Mouse (Mus musculus) E14TG2a.4 (cell line): ENCODE data around the gene Pfn1.

ENCODE experiments used
- H3K27me3 ChIP-seq: 2 replicates; pipeline ENCODE4 v1.6.1; 2014; ENCODE audit warnings: low read length, control low read depth; ENCODE audit not compliant: insufficient read depth
- H3K36me3 ChIP-seq: 2 replicates; pipeline ENCODE4 v1.6.1; 2014; ENCODE audit warnings: low read length, control low read depth; ENCODE audit not compliant: insufficient read depth
- H3K4me1 ChIP-seq: replicated peaks from 2 replicates; pipeline ENCODE4 v1.6.1; 2014; ENCODE audit warnings: low read depth, low read length, control low read depth
- H3K4me3 ChIP-seq: replicated peaks from 2 replicates; pipeline ENCODE4 v1.5.1; 2014; ENCODE audit warnings: mild to moderate bottlenecking, low read length
- H3K9me3 ChIP-seq: 2 replicates; pipeline ENCODE4 v1.6.1; 2014; ENCODE audit warnings: low read length, control low read depth
- CTCF ChIP-seq: conservative IDR thresholded peaks from 2 replicates; pipeline ENCODE4 v1.5.1; 2014; ENCODE audit warnings: low read length
- NANOG ChIP-seq: IDR thresholded peaks from 2 replicates; pipeline ENCODE4 v1.6.1; 2014; ENCODE audit warnings: borderline replicate concordance, low read length, mixed read lengths
- POU5F1 ChIP-seq: IDR thresholded peaks from 2 replicates; pipeline ENCODE4 v1.6.1; 2014; ENCODE audit warnings: low read length, borderline replicate concordance

Gene Pfn1

DNA sequence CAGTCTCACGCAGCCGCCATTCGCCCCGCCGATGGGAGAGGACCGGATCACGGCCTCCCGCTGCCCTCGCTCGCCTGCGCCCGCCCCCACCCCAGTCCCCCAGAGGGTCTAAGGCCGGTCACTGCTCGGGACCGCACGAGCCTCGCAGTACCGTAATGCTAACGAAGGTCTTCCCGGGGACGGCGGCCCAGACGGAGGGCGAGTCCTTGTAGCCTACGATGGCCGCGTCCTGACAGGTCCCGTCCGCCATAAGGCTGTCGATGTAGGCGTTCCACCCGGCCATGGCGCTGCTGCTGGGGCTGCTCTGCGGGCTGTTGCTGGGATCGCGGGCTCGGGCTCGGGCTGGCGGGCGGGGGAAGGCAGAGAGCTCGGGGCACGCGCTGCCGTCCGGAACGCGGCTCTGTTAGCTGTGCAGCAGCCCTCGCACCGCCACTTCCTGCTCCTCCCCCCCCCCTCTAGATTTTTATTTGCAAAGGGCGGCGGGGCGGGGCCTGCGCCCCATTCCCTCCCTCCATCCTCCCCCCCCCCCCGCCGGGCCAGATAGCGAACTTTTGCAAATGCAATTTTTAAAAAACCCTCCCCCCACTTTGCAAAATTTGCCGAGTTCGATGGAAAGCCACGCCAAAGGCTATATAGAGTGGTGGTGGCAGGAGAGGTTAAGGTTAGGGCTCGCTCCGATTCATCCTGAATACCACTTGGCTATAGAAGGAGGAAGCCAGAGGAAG, at the start of gene Pfn1:
TSS of gene Pfn1 (minus strand) at position 447 of the 725 bp plus-strand sequence.
- H3K27me3 ChIP-seq: peaks cover 5% of the 10 kb centered on the region; the same call in 1 of the 2 replicates
- H3K4me1 ChIP-seq: peaks cover 70% of the 10 kb centered on the region
- H3K9me3 ChIP-seq: peaks cover 44% of the 10 kb centered on the region
- peak within 1 kb of the TSS; percentile 99 for H3K4me3 ChIP-seq
- peaks cover 44% of the 10 kb centered on the region for H3K36me3 ChIP-seq
- TF ChIP-seq CTCF: no peak
- no peak for TF ChIP-seq NANOG
- TF ChIP-seq POU5F1: no peak

DNA sequence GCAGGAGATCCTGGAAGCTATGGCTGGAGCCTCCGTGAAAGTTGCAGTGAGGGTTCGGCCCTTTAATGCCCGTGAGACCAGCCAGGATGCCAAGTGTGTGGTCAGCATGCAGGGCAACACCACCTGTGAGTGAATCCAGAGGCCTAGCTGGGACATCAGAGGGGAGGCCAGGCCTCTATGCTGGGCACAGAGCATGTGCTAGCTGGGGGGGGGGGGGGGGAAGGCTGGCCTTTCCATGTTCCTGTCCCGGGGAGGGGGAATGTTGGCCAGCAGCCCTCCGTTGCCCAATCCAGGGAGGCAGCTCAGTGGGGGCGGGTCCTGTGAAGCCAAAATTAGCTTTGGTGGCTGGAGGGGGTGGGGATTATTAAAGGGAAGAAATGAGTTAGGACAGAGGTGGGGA, 48.3 kb upstream of the Pfn1 start:
- Histone ChIP-seq H3K9me3 (no peaks in the 10 kb centered on the region), H3K27me3 (no peaks in the 10 kb centered on the region), H3K36me3 (peaks cover 55% of the 10 kb centered on the region), H3K4me3 (no peak overlapping the region), H3K4me1 (peaks cover 52% of the 10 kb centered on the region)
- no peak for TF ChIP-seq CTCF
- TF ChIP-seq POU5F1: no peak

DNA sequence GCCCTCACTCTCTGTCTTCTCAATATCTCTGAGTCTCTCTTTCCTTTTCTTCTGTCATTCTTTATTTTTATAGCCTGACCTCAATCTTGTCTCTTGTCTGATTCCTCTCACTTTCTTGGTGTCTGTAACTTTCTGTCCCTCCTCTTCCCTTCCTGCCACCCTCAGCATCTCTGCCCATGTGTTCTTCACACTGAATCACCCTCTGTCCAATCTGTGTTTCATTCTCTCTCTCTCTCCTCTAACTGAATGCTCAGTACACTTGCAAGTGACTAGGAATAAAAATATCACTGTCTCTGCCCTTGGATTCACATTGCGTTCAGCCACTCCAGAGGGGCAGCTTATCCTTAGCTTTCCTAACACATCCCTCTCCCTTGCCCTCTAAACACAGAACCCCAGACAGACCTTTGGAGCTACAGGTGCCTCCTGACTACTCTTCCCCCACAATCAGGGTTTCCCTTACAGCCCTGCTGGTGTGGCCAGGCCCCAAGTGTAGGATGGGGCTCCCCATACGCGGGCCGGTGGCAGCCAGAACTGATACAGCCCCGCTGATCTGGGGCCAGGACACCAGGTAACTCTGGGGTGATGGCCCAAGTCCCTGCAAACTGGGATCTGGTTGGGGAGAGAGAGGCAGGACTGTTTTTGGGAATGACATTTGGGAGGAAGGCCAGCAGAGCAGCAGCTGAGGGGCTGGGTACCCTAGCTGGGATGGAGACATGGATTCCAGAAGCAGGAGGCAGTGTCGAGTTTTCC, 47.7 kb upstream of the Pfn1 start:
- Histone ChIP-seq H3K4me3 (peak overlapping the region; percentile 92; the same call in 1 of the 2 replicates), H3K4me1 (peaks cover 52% of the 10 kb centered on the region), H3K9me3 (no peaks in the 10 kb centered on the region), H3K36me3 (peaks cover 49% of the 10 kb centered on the region), H3K27me3 (no peaks in the 10 kb centered on the region)
- no peak for TF ChIP-seq POU5F1
- no peak for TF ChIP-seq NANOG
- no peak for TF ChIP-seq CTCF

DNA sequence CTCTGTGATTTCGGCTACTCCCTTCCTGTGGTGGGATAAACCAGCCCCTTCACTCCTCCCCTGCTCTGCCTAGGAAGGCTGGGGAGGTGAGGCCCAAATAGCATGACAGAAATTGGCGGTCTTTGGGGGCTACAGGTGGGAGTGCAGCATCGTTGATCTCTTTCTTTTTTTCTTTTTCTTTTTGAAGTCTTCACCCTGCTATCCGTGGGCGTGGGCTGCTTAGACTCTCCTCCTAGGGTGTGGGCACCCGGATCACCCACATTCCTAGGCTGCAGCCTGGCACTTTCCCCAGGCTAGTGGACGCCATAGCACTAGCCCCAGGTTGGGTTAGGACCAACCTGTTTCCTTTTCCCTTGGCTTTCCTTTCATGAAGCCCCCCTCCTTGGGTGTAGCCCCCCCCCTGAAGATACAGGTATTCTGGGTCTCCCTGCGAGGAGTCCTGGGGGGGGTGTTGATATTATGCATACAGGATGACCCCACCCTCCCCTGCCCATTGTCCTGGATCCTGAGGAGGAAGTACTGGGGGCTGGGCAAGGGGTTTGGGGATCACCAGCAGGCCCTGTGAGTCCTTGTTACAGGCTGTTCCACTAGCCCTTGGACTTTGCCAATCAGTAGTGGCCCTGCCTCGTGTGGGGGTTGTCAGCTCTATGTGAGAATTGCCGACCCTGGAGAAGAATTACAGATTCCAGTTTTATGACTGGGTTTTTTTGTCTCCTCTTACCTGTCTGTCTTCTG, 46.9 kb upstream of the Pfn1 start:
- H3K4me1 ChIP-seq: peaks cover 52% of the 10 kb centered on the region
- H3K9me3 ChIP-seq: no peaks in the 10 kb centered on the region
- peaks cover 41% of the 10 kb centered on the region for H3K36me3 ChIP-seq
- peak overlapping the region; percentile 92 for H3K4me3 ChIP-seq
- TF ChIP-seq CTCF: no peak
- no peak for TF ChIP-seq NANOG
- TF ChIP-seq POU5F1: no peak
- no peaks in the 10 kb centered on the region for H3K27me3 ChIP-seq

DNA sequence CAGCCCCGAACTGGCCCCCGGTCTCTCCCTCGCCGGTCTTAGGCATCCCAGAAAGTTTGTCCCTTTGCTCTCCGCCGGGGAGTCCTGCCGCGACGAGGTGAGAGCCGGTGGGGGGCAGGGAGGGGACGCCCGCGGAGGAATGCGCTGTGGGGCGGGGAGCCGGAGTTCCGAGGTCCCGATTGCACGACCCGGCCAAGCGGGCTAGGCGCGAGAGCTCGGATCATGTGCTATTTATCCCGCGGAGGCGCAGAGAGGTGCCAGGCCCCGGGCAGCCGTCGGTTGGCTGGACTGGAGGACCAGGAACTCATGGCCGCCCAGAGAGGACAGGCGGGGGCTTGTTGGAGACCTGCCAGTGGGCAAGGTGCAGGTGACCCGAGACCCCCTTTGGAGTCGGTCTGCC, 46.2 kb upstream of the Pfn1 start:
- Histone ChIP-seq H3K9me3 (no peaks in the 10 kb centered on the region), H3K27me3 (no peaks in the 10 kb centered on the region), H3K4me1 (peaks cover 45% of the 10 kb centered on the region), H3K4me3 (peak overlapping the region; percentile 92), H3K36me3 (peaks cover 33% of the 10 kb centered on the region)
- TF ChIP-seq POU5F1: no peak
- no peak for TF ChIP-seq NANOG
- no peak for TF ChIP-seq CTCF

DNA sequence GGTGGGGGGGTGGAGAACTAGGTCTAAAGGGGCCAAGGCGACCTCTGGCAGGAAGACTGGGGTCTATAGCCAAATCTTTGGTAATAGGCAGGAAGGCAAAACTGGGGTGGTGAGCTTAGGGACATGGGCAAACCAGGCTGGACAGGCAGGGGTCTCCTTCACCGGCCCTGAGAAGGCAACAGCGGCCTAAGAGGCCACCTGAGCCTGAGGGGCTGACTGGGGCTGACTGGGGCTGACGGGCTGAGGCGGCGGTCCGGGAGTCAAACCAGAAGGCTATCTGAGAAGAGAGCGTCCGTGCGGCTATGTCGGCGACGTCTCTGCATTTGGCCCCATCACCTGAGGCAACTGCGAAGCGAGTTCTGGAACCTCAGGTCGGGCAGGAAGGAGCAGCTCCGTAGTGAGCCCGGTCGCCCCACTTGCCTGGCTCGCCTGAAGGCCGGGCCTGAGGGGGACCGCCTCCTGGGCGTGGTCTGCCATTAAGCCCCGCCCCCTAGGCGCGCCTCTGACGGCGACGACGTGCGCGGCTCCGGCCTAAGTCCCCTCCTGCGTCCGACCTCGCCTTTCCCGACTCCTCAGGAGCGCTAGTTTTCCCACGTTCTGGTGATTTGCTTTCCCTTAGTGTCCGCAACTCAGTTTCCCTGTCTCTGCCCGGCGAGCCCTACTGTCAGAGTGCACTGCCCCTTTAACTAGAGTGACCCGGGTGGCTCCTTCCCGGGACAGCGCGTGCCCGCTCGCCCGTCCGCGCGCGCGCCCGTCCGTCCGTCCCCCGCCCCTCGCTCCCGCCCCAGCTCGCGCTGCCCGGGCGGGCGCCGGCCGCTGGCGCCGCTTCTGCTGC, 45.5 kb upstream of the Pfn1 start, which contains the start of the genes Inca1 and Kif1c:
TSS of gene Inca1 (minus strand) at position 434 of the 835 bp plus-strand sequence.
TSS of gene Kif1c (plus strand) at position 827 of the 835 bp plus-strand sequence.
- Histone ChIP-seq H3K9me3 (no peaks in the 10 kb centered on the region), H3K4me1 (peaks cover 40% of the 10 kb centered on the region), H3K27me3 (no peaks in the 10 kb centered on the region), H3K36me3 (peaks cover 27% of the 10 kb centered on the region), H3K4me3 (peak within 1 kb of the TSS; percentile 92)
- TF ChIP-seq NANOG (no peak), CTCF (no peak), POU5F1 (no peak)

DNA sequence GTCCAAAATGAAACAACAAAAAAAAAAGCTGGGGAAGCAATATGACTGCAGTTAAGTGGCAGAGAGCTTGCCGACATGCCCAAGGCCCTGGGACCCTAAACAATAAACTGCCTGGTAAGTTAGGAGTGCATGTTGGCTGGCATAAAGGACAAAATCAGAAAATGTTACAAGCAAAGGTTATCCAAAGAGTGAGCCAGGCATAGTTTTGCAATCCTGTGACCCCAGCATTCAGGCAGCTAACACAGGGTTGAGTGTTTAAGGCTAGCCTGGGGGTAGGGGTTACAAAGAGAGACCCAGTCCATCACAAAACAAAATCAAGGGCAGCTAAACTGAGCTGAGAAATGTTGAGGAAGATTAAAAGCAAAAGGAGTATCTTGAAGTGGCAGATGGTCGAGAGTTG, 44.6 kb upstream of the Pfn1 start:
- H3K36me3 ChIP-seq: peaks cover 18% of the 10 kb centered on the region
- H3K4me1 ChIP-seq: peaks cover 33% of the 10 kb centered on the region
- no peak for TF ChIP-seq CTCF
- TF ChIP-seq NANOG: no peak
- TF ChIP-seq POU5F1: no peak
- no peaks in the 10 kb centered on the region for H3K9me3 ChIP-seq
- H3K4me3 ChIP-seq: no peak overlapping the region
- no peaks in the 10 kb centered on the region for H3K27me3 ChIP-seq

DNA sequence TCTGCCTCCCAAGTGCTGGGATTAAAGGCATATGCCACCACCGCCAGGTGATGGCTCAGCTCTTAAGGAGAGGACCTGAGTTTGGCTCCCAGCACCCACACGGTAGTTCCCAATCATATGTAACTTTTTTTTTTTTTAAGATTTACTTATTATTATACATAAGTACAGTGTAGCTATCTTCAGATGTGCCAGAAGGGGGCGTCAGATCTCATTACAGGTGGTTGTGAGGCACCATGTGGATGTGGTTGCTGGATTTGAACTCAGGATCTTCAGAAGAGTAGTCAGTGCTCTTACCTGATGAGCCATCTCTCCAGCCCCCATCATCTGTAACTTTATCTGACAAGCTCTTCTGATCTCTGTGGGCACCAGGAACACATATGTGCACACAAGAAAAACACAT, 42.9 kb upstream of the Pfn1 start:
- TF ChIP-seq CTCF: peak; percentile 19; the same call in 1 of the 2 replicates
- no peak for TF ChIP-seq POU5F1
- TF ChIP-seq NANOG: no peak
- Histone ChIP-seq H3K4me3 (no peak overlapping the region), H3K27me3 (peaks cover 2% of the 10 kb centered on the region; the same call in 1 of the 2 replicates), H3K36me3 (peaks cover 2% of the 10 kb centered on the region), H3K4me1 (peaks cover 22% of the 10 kb centered on the region), H3K9me3 (no peaks in the 10 kb centered on the region)
